Mouse (Mus musculus): ENCODE results near the gene E130218I03Rik. TPM values are rescaled to one million over a fixed set of nuclear protein-coding genes. Genes with fewer than 3 reads are reported as not detected.

Gene E130218I03Rik
- polyA plus RNA-seq (2015; fragmentation: Nextera tagmentation; extraction: Ambion mirVana): 0.42 TPM in 1 of 2 replicates, not detected in the other

- H3K4me1 ChIP-seq: peaks cover 28% of the 10 kb centered on the region
- peaks cover 25% of the 10 kb centered on the region for H3K27me3 ChIP-seq (replicated peaks)
- no peak for ATAC-seq (ENCODE audit: low FRiP score)
- no peaks in the 10 kb centered on the region for H3K36me3 ChIP-seq
- H3K27ac ChIP-seq (replicated peaks): no peak within 1 kb of the TSS
- no peak within 1 kb of the TSS for H3K9ac ChIP-seq (replicated peaks)
- H3K4me2 ChIP-seq: peak within 1 kb of the TSS; percentile 93
- no peaks in the 10 kb centered on the region for H3K9me3 ChIP-seq (replicated peaks)
- 94% methylated on average over 17 of the region's 17 CpGs for WGBS
- H3K4me3 ChIP-seq (replicated peaks): 0 out of 2 replicates have a peak within 1 kb of the TSS, but pooled peaks have one; percentile 86
These were observed at the start of gene E130218I03Rik for GRCm38 (mm10) chr4:134243516-134244250. E130218I03Rik (plus strand) TSS chr4:134243662.

GRCm38 (mm10) chr4:134199371-134199770 is 44.1 kb upstream of the E130218I03Rik start:
- H3K4me1 ChIP-seq: no peaks in the 10 kb centered on the region
- 78% methylated on average over 2 of the region's 2 CpGs for WGBS
- no peak overlapping the region for H3K4me2 ChIP-seq
- no peak for ATAC-seq (ENCODE audit: low FRiP score)
- H3K27ac ChIP-seq (replicated peaks): no peak overlapping the region
- no peaks in the 10 kb centered on the region for H3K27me3 ChIP-seq (replicated peaks)
- H3K36me3 ChIP-seq: no peaks in the 10 kb centered on the region
- no peaks in the 10 kb centered on the region for H3K9me3 ChIP-seq (replicated peaks)
- no peak overlapping the region for H3K9ac ChIP-seq (replicated peaks)
- H3K4me3 ChIP-seq (replicated peaks): no peak overlapping the region

- no peak within 1 kb of the TSS for H3K4me3 ChIP-seq (replicated peaks)
- 96% methylated on average over 4 of the region's 4 CpGs for WGBS
- H3K9ac ChIP-seq (replicated peaks): no peak within 1 kb of the TSS
- no peaks in the 10 kb centered on the region for H3K36me3 ChIP-seq
- no peaks in the 10 kb centered on the region for H3K9me3 ChIP-seq (replicated peaks)
- no peak for ATAC-seq (ENCODE audit: low FRiP score)
- H3K27me3 ChIP-seq (replicated peaks): no peaks in the 10 kb centered on the region
- H3K4me2 ChIP-seq: no peak within 1 kb of the TSS
- H3K4me1 ChIP-seq: no peaks in the 10 kb centered on the region
- no peak within 1 kb of the TSS for H3K27ac ChIP-seq (replicated peaks)
These were observed 40.6 kb upstream of the E130218I03Rik start, which contains the start of gene Gm7534 for GRCm38 (mm10) chr4:134202904-134203303. Gm7534 (minus strand) TSS chr4:134203004.

- Histone ChIP-seq H3K36me3 (no peaks in the 10 kb centered on the region), H3K27ac (replicated peaks) (no peak overlapping the region), H3K27me3 (replicated peaks) (no peaks in the 10 kb centered on the region), H3K4me1 (no peaks in the 10 kb centered on the region), H3K4me3 (replicated peaks) (no peak overlapping the region), H3K9ac (replicated peaks) (no peak overlapping the region), H3K4me2 (no peak overlapping the region), H3K9me3 (replicated peaks) (no peaks in the 10 kb centered on the region)
- ATAC-seq (ENCODE audit: low FRiP score): no peak
- WGBS: 89% methylated on average over 17 of the region's 17 CpGs
These were observed 40.0 kb upstream of the E130218I03Rik start for GRCm38 (mm10) chr4:134203340-134203896.

DNA sequence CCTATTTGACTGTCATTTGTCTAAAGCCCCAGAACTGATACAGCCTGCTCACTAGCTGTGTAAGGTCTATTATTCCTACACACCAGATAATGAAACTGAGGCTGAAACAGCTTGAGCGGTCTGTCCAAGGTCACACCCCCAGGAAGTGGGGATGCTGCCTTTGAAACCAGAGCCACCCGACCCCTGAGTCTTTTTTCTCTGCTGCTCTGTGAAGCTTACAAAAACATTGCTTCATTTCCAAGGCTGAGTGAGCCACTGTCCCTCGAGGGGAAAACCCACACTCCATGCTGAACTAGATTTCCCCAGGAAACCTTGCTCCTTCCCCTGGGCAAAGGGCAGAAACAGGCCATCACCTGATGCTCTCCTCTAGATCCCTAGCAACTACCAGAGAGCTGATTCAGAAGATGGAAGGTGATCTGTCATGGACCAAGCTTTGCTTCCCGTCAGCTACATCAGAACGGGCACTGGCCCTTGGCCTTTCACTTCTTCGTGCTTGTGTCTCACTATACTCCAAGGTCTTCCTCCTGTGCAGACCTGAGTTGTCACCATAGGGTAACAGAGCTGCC is 36.9 kb upstream of the E130218I03Rik start:
- H3K9ac ChIP-seq (replicated peaks): no peak overlapping the region
- H3K27me3 ChIP-seq (replicated peaks): no peaks in the 10 kb centered on the region
- H3K27ac ChIP-seq (replicated peaks): no peak overlapping the region
- no peaks in the 10 kb centered on the region for H3K9me3 ChIP-seq (replicated peaks)
- ATAC-seq (ENCODE audit: low FRiP score): no peak
- 65% methylated on average over 6 of the region's 6 CpGs for WGBS
- no peak overlapping the region for H3K4me3 ChIP-seq (replicated peaks)
- H3K36me3 ChIP-seq: no peaks in the 10 kb centered on the region
- no peak overlapping the region for H3K4me2 ChIP-seq
- no peaks in the 10 kb centered on the region for H3K4me1 ChIP-seq

DNA sequence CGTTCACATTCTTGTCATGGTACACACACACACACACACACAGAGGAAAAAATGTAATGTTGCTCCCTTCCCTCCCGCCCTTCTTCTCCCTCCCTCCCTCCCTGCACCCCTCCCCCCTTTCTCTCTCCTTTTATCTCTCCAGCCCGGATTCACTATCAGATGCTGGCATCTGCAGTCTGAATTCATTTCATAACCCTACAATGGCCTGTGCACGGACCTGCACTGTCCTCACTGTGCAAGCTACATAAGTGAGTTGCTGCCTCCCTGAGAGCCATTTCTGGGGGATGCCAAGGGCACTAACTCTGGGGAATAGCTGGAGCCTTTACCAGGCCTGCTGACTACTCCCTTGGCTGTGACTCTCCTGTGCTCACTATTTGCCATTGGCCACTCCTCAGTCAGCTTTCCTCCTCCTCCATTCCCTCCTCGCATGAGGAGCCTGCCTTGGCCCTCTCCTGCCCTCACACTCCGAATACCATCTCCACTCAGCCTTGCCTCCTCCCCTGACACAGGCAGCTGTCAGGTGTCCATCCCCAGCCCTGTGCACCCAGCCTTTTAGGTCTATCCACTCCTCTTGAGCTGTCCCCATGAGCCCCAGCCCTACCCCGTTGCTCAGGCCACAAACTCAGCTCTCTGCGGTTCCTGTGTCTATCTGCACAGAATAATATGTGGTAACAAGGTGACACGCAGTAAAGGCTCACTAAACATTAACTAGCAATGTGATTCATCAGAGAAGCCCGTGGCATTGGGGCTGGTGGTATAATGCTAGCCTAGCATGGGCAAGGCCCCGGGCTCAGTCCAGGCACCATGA is 20.5 kb upstream of the E130218I03Rik start:
- 64% methylated on average over 11 of the region's 11 CpGs for WGBS
- Histone ChIP-seq H3K9me3 (replicated peaks) (no peaks in the 10 kb centered on the region), H3K4me2 (no peak overlapping the region), H3K4me3 (replicated peaks) (no peak overlapping the region), H3K9ac (replicated peaks) (no peak overlapping the region), H3K27ac (replicated peaks) (no peak overlapping the region), H3K4me1 (no peaks in the 10 kb centered on the region), H3K36me3 (no peaks in the 10 kb centered on the region), H3K27me3 (replicated peaks) (no peaks in the 10 kb centered on the region)
- ATAC-seq (ENCODE audit: low FRiP score): no peak

GRCm38 (mm10) chr4:134227194-134227593 is 16.3 kb upstream of the E130218I03Rik start, which contains the start of gene Catsper4:
Catsper4 (minus strand) TSS chr4:134227383.
- Histone ChIP-seq H3K27ac (replicated peaks) (no peak within 1 kb of the TSS), H3K9me3 (replicated peaks) (no peaks in the 10 kb centered on the region), H3K4me2 (no peak within 1 kb of the TSS), H3K9ac (replicated peaks) (no peak within 1 kb of the TSS), H3K27me3 (replicated peaks) (no peaks in the 10 kb centered on the region), H3K36me3 (no peaks in the 10 kb centered on the region), H3K4me3 (replicated peaks) (no peak within 1 kb of the TSS), H3K4me1 (no peaks in the 10 kb centered on the region)
- 71% methylated on average over 8 of the region's 8 CpGs for whole genome bisulfite sequencing
- no peak for ATAC-seq (ENCODE audit: low FRiP score)

DNA sequence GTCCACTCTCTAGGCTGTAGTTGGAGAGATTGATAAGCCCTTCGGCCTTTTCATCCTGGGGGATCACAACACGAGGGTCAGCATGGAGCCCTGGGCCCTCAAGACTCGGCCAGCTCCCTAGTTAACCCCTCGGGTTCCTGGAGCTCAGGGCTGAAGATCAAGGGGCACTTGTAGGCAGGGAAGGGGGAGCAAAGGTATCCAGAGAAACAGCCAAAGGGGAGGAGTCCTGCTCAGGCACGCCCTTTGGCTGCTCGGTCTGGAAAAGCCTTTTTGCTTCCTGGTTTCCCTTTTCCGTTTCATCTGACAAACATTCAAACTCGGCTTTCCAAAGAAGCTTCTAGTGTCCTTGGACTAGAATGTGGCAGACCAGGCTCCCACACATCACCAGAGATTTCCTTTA is 13.0 kb upstream of the E130218I03Rik start:
- no peaks in the 10 kb centered on the region for H3K36me3 ChIP-seq
- no peaks in the 10 kb centered on the region for H3K4me1 ChIP-seq
- 44% methylated on average over 8 of the region's 8 CpGs for WGBS
- no peak overlapping the region for H3K4me3 ChIP-seq (replicated peaks)
- no peak overlapping the region for H3K27ac ChIP-seq (replicated peaks)
- H3K9me3 ChIP-seq (replicated peaks): no peaks in the 10 kb centered on the region
- H3K4me2 ChIP-seq: no peak overlapping the region
- H3K9ac ChIP-seq (replicated peaks): no peak overlapping the region
- no peaks in the 10 kb centered on the region for H3K27me3 ChIP-seq (replicated peaks)
- ATAC-seq (ENCODE audit: low FRiP score): no peak

DNA sequence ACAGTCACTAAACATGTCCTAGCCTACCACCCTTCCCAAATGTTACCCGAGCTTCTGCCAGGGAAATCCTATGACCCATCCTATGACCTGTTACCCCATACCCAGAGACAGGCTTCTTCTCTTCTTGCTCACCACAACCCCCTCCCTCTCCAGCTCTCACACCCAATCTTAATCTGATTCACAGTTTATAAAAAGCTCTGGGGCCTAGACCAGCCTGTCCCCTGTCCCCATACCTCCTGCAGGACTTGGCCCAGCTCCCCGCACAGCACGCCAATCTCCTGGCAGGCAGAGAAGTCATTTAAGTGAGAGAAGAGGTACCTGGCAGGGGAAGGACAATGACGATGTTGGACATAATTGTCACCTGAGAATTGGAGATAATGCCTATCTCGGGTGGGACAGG is 8.6 kb upstream of the E130218I03Rik start:
- H3K27ac ChIP-seq (replicated peaks): no peak overlapping the region
- peaks cover 23% of the 10 kb centered on the region for H3K27me3 ChIP-seq (replicated peaks)
- H3K36me3 ChIP-seq: no peaks in the 10 kb centered on the region
- H3K9ac ChIP-seq (replicated peaks): no peak overlapping the region
- no peak overlapping the region for H3K4me2 ChIP-seq
- ATAC-seq (ENCODE audit: low FRiP score): no peak
- no peaks in the 10 kb centered on the region for H3K9me3 ChIP-seq (replicated peaks)
- 82% methylated on average over 5 of the region's 5 CpGs for WGBS
- H3K4me3 ChIP-seq (replicated peaks): no peak overlapping the region
- peaks cover 11% of the 10 kb centered on the region for H3K4me1 ChIP-seq

- Histone ChIP-seq H3K4me2 (peak overlapping the region; percentile 43), H3K4me1 (peaks cover 11% of the 10 kb centered on the region), H3K9ac (replicated peaks) (no peak overlapping the region), H3K4me3 (replicated peaks) (peak overlapping the region; percentile 13; the same call in 1 of the 2 replicates), H3K27ac (replicated peaks) (no peak overlapping the region), H3K36me3 (no peaks in the 10 kb centered on the region), H3K9me3 (replicated peaks) (no peaks in the 10 kb centered on the region), H3K27me3 (replicated peaks) (peaks cover 23% of the 10 kb centered on the region)
- WGBS: 31% methylated on average over 19 of the region's 19 CpGs
- 0 out of 2 replicates have a peak, but pooled peaks have one; percentile 17 for ATAC-seq (ENCODE audit: low FRiP score)
These were observed 5.7 kb upstream of the E130218I03Rik start for GRCm38 (mm10) chr4:134237582-134238278.

DNA sequence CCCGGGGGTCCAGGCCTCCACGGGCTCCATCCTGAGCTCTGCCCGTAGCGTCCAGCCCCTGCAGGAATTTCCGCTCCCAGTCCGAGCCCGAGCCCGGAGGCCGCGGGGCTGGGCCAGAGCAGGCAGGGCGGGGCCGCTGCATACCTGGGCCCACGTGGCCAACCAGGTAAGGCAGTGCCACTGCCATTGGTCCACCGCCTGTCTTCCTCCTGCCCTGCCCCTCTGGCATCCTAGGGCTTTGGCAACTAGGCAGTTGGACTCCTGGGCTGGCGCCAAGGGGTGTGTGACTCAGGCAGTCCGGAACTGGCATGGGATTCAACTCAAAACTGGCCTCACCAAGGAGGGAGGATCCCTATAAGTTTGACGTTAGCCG is 5.2 kb upstream of the E130218I03Rik start, which contains the start of gene Cnksr1:
TSS of gene Cnksr1 (minus strand) at position 121 of the 373 bp plus-strand sequence.
- Histone ChIP-seq H3K4me3 (replicated peaks) (peak within 1 kb of the TSS; percentile 13; the same call in 1 of the 2 replicates), H3K36me3 (no peaks in the 10 kb centered on the region)

More for the DNA sequence above, 5.2 kb upstream of the E130218I03Rik start, which contains the start of gene Cnksr1:
- ATAC-seq (ENCODE audit: low FRiP score): peak; percentile 35; the same call in 1 of the 2 replicates
- Histone ChIP-seq H3K9me3 (replicated peaks) (no peaks in the 10 kb centered on the region), H3K27me3 (replicated peaks) (peaks cover 23% of the 10 kb centered on the region), H3K27ac (replicated peaks) (no peak within 1 kb of the TSS), H3K4me2 (peak within 1 kb of the TSS; percentile 43), H3K4me1 (peaks cover 11% of the 10 kb centered on the region), H3K9ac (replicated peaks) (0 out of 2 replicates have a peak within 1 kb of the TSS, but pooled peaks have one; percentile 2)
- 5% methylated on average over 18 of the region's 18 CpGs for WGBS

All from neural tube, embryonic 15.5 days (tissue).